Mouse (Mus musculus) megakaryocyte progenitor cell, adult 5-6 weeks (primary cell): ENCODE measurements around the gene Dcp1b. TPM values are rescaled to one million over a fixed set of nuclear protein-coding genes. Genes with fewer than 3 reads are reported as not detected.
A peak's percentile ranks its signal among the peaks of the same experiment; 100 is the strongest.

Source experiments
- ATAC-seq: replicated peaks from 2 replicates; pipeline ENCODE4 v1.8.0; 2016; ENCODE audit warnings: mild to moderate bottlenecking, moderate TSS enrichment, inconsistent platforms; ENCODE audit not compliant: poor library complexity
- total RNA-seq, 2 experiments: library from RNA; stranded (forward) in 1 of 2; stranded (reverse) in 1 of 2; fragments of 157-497, 149-512 nt in 1 of 2; fragments of 200-1000 nt in 1 of 2; gene quantifications; 2 replicates each; pipeline versions ENCODE4 v1.2.3 to v1.2.4; 2015 to 2017

Gene Dcp1b
- 12.3 and 12.8 TPM in 2 replicates for total RNA-seq (2015)
- 8.0 and 11.4 TPM in 2 replicates for total RNA-seq (2017)

DNA sequence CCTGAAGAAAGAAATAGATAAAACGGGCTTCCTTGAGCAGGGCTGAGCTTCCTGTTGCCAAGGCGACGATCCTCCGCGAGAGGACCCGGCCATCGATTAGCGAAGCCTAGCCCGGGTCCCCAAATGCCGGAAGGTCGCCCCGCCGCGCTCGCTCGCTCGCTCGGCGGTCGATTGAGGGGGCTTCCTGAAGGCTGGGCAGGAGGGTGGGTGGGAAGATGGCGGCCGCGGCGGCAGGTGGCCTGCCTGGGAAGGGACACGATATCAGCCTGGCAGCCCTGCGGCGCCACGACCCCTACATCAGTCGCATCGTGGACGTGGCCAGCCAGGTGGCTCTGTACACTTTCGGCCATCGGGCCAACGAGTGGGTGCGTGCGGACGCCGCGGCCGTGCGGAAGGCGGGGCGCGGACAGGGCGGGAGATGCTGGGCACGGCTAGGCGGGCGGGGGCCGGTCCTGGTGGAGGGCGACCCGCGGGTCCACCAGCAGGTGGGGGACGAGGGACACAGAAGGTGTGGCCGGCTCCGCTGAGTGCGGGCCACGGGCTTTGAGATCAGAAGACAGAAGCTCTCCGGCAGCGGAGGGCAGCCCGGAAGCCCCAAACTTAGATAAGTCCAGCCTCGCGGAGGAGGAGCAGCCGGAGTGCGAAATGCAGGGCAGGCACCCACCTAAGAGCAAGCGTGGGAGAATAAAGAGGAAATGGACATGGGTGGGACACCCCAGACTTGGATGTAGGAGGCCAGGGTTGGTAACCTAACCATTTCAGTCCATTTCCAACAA lies at the start of gene Dcp1b:
TSS of gene Dcp1b (plus strand) at position 176 of the 776 bp plus-strand sequence.
- peak; percentile 94 for ATAC-seq

DNA sequence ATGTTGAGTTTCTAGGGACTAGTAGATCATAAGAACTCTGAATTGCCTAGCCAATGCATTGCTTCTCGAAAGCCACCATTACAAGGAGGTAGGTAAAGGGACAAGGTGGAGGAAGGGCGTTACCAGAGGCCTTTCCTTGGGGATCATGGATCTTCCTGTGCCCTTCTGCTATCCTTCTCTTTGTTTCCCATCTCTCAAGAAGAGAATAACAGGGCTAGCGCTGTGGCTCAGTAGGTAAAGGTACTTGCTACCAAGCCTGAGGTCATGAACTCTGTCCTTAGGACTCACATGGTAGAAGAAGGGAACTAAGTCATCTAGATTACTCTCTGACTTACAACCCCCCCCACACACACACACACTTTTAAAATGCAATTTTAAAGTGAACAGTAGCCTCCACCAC lies 48.1 kb upstream of the Dcp1b start:
- ATAC-seq = no peak

DNA sequence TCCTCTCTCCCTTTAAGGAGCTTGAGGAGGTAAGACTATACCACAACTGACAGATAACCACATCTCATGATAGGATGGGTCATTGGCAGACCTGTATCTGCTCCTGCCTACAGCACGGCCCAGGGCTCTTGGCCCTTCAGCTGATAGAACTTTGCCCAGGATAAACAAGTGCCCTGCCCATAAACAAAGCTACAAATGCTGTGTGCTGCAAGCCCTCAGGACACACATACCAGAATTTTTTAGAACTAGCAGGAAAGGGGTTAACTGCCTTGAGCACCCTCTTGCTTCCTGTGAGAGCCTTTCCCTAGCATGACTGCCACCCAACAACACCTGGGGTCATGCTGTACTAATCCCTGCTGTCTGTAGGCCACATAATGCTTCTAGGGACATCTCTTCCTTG lies 47.0 kb upstream of the Dcp1b start:
- ATAC-seq = no peak

- ATAC-seq = no peak
Observed at GRCm38 (mm10) chr6:119128521-119128920, 46.5 kb upstream of the Dcp1b start.

GRCm38 (mm10) chr6:119129664-119130063 lies 45.4 kb upstream of the Dcp1b start:
- peak; percentile 76; the same call in 1 of the 2 replicates for ATAC-seq

DNA sequence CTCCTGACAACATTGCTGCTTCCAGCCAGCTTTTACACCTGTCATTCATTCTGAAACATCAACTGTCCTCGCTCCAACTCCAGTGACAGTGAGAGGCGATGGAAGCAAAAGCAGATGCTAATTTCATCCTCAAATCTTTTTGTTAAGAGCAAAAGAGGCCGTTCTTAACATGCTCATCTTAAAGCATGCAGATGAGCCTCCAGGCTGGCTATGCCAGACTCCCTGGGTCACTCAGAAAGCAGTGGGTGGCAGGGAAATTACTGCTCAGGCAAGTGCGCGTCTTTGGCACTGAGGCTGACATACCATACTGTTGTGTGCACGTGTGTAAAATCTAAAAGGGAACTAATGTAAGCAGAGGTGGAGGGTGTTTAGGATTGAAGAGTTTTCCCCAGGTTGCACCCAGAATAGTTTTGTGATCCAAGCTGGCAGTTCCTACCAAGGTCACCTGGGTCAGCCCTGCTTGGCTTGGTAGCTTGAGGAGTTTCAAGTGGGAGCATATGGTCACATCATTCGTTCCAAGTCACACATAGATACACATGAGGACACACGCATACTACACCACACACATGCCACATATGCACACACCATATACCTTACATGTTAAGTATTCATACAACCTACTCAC lies 42.8 kb upstream of the Dcp1b start:
- no peak for ATAC-seq

- ATAC-seq = no peak
Observed at GRCm38 (mm10) chr6:119132863-119133262, 42.2 kb upstream of the Dcp1b start.

DNA sequence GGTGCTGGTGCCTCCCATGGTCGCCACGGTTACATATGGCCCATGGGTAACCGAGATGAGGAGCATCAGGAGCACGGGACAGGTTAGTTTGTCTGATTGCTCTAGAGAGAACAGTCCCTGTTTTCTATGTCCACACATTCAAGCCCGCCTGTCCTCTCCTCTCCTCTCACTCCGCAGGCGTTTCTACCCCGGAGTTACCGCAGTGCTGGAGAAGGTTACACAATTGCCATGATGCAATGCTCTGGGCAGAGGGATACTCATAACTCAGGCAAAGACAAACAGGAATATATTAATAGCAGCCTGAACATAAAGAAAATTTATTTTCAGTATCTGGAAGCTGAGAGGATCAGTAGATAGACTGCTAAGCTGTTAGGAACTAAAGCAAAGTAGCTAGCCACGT lies 37.3 kb upstream of the Dcp1b start:
- ATAC-seq = no peak

- ATAC-seq = no peak
Observed at GRCm38 (mm10) chr6:119139561-119139960, 35.5 kb upstream of the Dcp1b start.

DNA sequence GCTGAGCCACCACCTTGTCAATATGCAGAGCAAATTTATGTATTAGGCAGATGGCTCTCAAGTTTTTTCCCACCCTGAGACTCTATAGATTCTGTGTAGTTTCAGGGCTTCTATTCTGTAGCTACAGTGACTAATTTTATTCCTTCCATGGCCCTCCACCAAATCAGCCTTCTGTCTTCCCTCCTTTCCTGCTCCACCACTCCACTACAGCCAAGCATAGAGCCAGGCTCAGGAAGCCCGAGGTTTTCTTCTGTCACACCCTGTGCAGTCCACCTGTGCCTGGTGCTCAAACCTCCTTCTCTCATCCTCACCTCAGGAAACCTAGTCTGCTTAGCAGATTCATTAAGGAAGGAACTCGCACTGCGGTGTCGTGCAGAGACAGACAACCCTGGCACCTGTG lies 29.9 kb upstream of the Dcp1b start:
- ATAC-seq = no peak

GRCm38 (mm10) chr6:119165677-119166076 lies 9.4 kb upstream of the Dcp1b start:
- ATAC-seq = no peak

DNA sequence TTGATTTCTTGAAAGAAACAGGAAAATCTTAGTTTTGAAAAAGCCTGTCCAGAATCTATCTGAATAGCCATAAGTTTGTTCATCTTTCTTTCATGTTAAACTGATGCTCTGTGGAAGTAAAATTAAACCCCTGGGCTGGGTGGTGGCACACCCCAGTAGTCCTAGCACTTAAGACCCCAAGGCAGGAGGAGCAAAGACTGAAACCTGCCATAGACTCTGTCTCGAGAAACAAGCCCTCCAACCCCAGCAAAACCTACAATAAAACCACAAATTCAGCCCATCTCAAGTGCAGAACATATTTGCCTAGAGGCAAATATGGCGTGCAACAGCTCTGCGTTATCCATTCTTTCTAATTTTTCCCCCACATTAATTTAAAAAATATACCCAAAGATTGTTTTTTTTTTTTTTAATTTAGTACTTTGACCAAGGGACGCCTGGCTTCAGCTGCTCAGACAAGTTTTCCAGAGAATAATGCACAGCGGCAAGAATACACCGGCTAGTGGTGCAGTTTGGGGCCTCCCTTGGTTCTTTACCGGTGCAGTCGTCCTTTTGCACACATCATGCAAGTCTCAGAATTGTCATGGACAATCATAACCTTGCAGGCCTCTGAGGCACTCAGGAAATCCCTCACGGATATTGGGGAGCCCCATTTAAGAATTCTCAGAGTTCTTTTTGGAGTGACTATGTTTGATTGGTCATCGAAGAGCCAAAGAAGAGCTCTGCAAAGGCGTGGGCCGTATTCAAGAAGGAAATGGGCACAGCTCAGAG lies 562 bp upstream of the Dcp1b start:
- no peak for ATAC-seq

DNA sequence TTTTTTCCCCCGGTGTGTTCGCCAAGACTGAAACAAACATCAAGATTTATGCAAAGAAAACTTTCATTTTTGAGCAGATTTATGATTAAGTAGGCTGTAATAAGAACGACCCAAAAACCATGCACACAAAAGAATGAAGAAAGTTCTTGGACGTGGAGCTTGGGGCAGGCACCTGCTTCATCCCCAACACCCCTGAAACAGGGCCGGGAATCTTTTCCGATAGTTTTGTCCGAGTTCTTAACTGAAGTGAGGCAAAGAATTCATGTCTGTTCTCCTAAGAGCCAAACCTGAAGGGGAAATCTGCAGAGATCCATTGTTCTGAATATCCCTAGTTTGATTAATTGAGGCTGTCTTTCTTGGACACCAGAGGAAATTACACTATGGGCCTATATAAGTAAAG lies 1.1 kb downstream of the Dcp1b start:
- ATAC-seq = no peak

GRCm38 (mm10) chr6:119177101-119177500 lies 2.0 kb downstream of the Dcp1b start:
- no peak for ATAC-seq

DNA sequence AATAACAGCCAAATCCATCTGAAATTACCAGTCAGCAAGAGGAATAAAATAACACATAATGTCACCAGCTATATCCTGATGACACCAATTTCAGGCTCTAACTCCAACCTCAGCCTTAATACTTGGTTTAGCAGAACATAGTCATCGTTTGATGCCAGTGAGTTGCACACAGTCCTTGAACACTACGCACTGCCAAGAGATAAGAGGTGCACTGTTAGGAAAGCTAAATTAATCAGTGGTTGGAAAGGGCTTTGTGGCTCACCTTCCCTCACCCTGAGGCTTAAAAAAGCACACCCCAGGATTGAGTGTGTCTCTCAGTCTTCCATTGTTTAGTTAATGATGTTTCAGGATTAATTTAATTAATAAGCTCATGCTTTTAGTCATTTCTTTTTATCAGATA lies 5.1 kb downstream of the Dcp1b start:
- no peak for ATAC-seq

GRCm38 (mm10) chr6:119182211-119182610 lies 7.2 kb downstream of the Dcp1b start:
- ATAC-seq = no peak

GRCm38 (mm10) chr6:119183781-119184180 lies 8.7 kb downstream of the Dcp1b start:
- no peak for ATAC-seq

GRCm38 (mm10) chr6:119186658-119187057 lies 11.6 kb downstream of the Dcp1b start:
- peak; percentile 52; the same call in 1 of the 2 replicates for ATAC-seq

DNA sequence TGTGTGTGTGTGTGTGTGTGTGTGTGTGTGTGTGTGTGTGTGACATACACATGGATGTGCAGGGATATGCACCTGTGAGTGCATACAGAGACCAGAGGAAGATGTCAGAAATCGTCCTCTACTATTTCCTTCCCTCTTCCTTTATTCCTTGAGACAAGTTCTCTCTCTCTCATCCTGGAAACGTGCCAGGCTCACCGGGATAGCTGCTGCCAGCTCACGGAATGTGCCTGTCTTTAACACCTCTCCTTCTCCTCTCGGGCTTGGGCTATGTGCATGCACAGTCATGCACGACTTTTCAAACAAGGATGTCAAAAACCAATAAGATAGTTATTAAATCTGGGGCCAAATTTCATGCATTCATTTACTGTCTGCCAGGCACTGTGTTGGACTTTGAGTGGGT lies 12.6 kb downstream of the Dcp1b start:
- no peak for ATAC-seq

DNA sequence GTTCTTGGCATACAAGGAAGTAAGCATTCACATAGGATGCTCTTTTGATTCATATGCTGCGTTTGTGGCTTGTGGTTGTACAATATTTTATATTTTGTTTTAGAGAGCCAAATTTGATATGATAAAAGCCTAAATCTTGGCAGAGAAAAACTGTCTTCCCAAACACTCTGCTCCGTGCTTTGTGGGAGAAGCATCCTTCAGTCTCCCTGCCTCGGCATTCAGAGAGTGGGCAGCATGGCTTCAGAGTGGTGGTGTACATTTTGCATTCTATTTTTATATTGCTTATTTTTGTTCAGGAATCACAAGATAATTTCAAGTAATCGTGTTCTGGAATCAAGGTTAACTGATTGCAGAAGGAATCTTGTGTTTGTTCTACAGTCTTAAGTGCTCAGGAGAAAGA lies 16.4 kb downstream of the Dcp1b start:
- ATAC-seq = no peak

DNA sequence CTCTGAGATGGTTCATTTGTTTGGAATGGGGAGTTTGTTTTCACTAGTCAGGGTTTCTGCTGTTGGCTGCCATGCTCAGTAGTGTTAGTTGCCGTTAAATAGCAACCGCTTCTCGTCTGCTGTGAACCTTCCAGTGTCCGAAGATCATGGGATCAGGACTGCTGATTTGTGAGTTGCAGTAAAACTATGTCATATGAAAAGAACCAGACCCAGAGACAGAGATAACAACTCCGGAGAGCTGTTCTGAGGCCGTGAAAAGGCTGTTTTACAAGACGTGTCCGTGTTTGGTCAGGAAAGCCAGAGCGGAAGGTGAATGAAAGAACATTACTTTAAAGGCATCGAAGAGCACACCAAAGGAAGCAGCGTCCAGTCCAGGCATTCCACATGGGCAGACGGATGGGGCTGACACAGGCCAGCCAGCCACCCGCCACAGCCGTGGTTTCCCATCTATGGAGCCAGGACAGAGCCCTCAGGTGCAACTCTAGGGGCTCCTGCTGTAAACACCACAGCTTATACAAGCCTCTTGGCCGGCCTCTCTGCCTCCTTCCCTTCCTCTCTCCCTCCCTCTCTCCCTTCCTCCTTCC lies 18.6 kb downstream of the Dcp1b start:
- no peak for ATAC-seq
